Mouse (Mus musculus) liver, adult 2 months (tissue): ENCODE results near the gene Fabp1. TPM values are rescaled to one million over a fixed set of nuclear protein-coding genes. Genes with fewer than 3 reads are reported as not detected.

Experiments
- DNase-seq: peaks from one replicate; pipeline ENCODE4 v3.0.0-alpha.2; 2011; ENCODE audit warnings: low read depth, low spot score; ENCODE audit errors: extremely low read depth
- H3K27ac ChIP-seq: fragments of 200-500 bp; replicated peaks from 2 replicates; pipeline ENCODE4 v1.5.1; 2012; ENCODE audit warnings: low read depth, mild to moderate bottlenecking, control low read depth, inconsistent platforms, low read length; ENCODE audit not compliant: insufficient read depth
- H3K27me3 ChIP-seq: fragments of 200-500 bp; 2 replicates; pipeline ENCODE4 v1.6.1; 2012; ENCODE audit warnings: mild to moderate bottlenecking, moderate library complexity, low read length, inconsistent platforms; ENCODE audit not compliant: control insufficient read depth, insufficient read depth
- H3K36me3 ChIP-seq: fragments of 200-500 bp; 2 replicates; pipeline ENCODE4 v1.6.1; 2012; ENCODE audit warnings: low read length, inconsistent platforms; ENCODE audit not compliant: control insufficient read depth, insufficient read depth
- H3K4me1 ChIP-seq: fragments of 200-500 bp; 2 replicates; pipeline ENCODE4 v1.6.1; 2011; ENCODE audit warnings: low read length; ENCODE audit not compliant: control insufficient read depth, insufficient read depth
- H3K4me3 ChIP-seq: fragments of 200-500 bp; 2 replicates; pipeline ENCODE4 v1.5.1; 2011; ENCODE audit warnings: low read depth, mild to moderate bottlenecking, control low read depth, low read length, moderate library complexity; ENCODE audit not compliant: insufficient read depth
- H3K79me2 ChIP-seq: fragments of 200-500 bp; 2 replicates; pipeline ENCODE4 v1.6.1; 2012; ENCODE audit warnings: inconsistent platforms, mild to moderate bottlenecking, low read length, moderate library complexity; ENCODE audit not compliant: control insufficient read depth, insufficient read depth
- H3K9ac ChIP-seq: fragments of 200-500 bp; 2 replicates; pipeline ENCODE4 v1.6.1; 2012; ENCODE audit warnings: low read depth, mild to moderate bottlenecking, control low read depth, inconsistent platforms, low read length
- CTCF ChIP-seq: fragments of 200-500 bp; IDR thresholded peaks from 2 replicates; pipeline ENCODE4 v1.5.1; 2011; ENCODE audit warnings: low read depth, low read length, control low read depth
- POLR2A ChIP-seq: fragments of 200-500 bp; IDR thresholded peaks from 2 replicates; pipeline ENCODE4 v1.6.1; 2011; ENCODE audit warnings: low read length, control low read depth; ENCODE audit not compliant: insufficient read depth; ENCODE audit errors: extremely low read depth
- WGBS: fragments of 180-500 bp; shearing (Covaris S2); methylation state at CpG from one replicate; pipeline ENCODE4 v1.1.7; 2018; 5-methylcytosine and 5-hydroxymethylcytosine counted together
- polyA plus RNA-seq: library from polyadenylated mRNA; depleted of rRNA; stranded (reverse); fragments of >200 nt; gene quantifications from 2 replicates; pipeline ENCODE4 v1.2.3, GENCODE M21; 2012; rRNA removed
- total RNA-seq: library from RNA; depleted of rRNA; stranded (reverse); fragments of >200 nt; gene quantifications from 2 replicates; pipeline ENCODE4 v1.2.3, GENCODE M21; 2014; rRNA removed

Gene Fabp1
- total and polyA plus RNA-seq, 2 experiments, result 1,952 to 10,515 TPM

GRCm38 (mm10) chr6:71242811-71243210, 43.2 kb downstream of the Fabp1 start:
- peak; percentile 52 for DNase-seq
- WGBS, result 23% methylated on average over 1 of the region's 1 CpGs
- no peak for TF ChIP-seq CTCF
- no peak for TF ChIP-seq POLR2A

GRCm38 (mm10) chr6:71243258-71243657, 43.6 kb downstream of the Fabp1 start:
- Histone ChIP-seq H3K79me2 (no peaks in the 10 kb centered on the region), H3K27ac (no peak overlapping the region), H3K9ac (no peak overlapping the region), H3K4me1 (peaks cover 5% of the 10 kb centered on the region; the same call in 1 of the 2 replicates), H3K4me3 (no peak overlapping the region), H3K36me3 (no peaks in the 10 kb centered on the region), H3K27me3 (no peaks in the 10 kb centered on the region)
- peak; percentile 20 for DNase-seq
- 81% methylated on average over 3 of the region's 3 CpGs for WGBS
- TF ChIP-seq CTCF (peak; percentile 4; the same call in 1 of the 2 replicates), POLR2A (no peak)

More at GRCm38 (mm10) chr6:71242811-71243210, 43.2 kb downstream of the Fabp1 start:
- Histone ChIP-seq H3K4me1 (peaks cover 5% of the 10 kb centered on the region), H3K79me2 (no peaks in the 10 kb centered on the region), H3K27me3 (no peaks in the 10 kb centered on the region), H3K9ac (no peak overlapping the region), H3K4me3 (no peak overlapping the region), H3K27ac (no peak overlapping the region), H3K36me3 (no peaks in the 10 kb centered on the region)

- Histone ChIP-seq H3K27me3 (no peaks in the 10 kb centered on the region), H3K79me2 (no peaks in the 10 kb centered on the region), H3K9ac (no peak overlapping the region), H3K36me3 (no peaks in the 10 kb centered on the region), H3K4me3 (no peak overlapping the region), H3K27ac (no peak overlapping the region), H3K4me1 (no peaks in the 10 kb centered on the region)
- DNase-seq, result no peak
- whole genome bisulfite sequencing, result 97% methylated on average over 1 of the region's 1 CpGs
- no peak for TF ChIP-seq POLR2A
- TF ChIP-seq CTCF, result no peak
Observed at GRCm38 (mm10) chr6:71248420-71248819, 48.8 kb downstream of the Fabp1 start.

DNA sequence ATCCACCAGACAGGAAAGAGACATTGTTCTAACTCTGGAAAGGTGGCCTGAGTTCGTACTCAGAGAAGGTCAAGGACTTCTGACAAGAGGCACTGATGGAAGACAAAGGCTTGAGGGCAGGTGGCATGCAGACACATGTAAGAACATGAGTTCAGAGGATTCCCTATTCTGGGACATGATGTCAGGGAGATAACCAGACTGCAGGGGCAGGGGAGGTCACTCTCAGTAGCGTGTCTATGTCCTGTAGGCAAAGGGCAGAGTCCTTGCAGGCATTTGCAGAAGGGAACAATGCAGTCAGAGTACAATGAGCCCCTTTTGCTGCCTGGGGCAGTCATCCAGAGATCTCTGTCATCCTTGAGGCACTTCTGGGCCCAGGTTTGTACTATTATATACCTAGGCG, 50.0 kb downstream of the Fabp1 start:
- Histone ChIP-seq H3K27ac (no peak overlapping the region), H3K4me3 (no peak overlapping the region), H3K79me2 (no peaks in the 10 kb centered on the region), H3K36me3 (no peaks in the 10 kb centered on the region), H3K27me3 (no peaks in the 10 kb centered on the region), H3K9ac (no peak overlapping the region), H3K4me1 (no peaks in the 10 kb centered on the region)
- TF ChIP-seq POLR2A (no peak), CTCF (no peak)
- WGBS, result 69% methylated on average over 3 of the region's 3 CpGs
- no peak for DNase-seq

DNA sequence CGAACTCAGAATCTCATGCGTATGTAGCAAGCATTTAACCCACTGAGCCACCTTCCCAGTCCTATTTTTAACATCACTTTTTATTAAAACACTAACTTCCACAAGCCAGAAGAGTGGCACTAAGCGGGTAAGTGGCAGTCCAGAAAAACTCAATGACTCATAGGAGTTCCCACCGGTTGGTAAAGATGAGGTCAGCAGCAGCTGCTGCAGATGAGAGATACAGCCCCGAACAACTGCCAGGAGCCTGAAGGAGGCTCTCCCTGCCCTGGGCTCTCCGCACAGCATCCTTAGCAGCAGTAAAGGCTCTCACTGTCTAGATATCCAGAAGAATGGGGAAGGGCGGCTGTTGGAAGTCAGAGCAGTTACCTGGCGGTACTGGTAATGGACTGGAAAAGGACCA, 51.3 kb downstream of the Fabp1 start:
- H3K79me2 ChIP-seq, result no peaks in the 10 kb centered on the region
- no peak overlapping the region for H3K27ac ChIP-seq
- H3K36me3 ChIP-seq, result no peaks in the 10 kb centered on the region
- no peak overlapping the region for H3K4me3 ChIP-seq
- H3K4me1 ChIP-seq, result no peaks in the 10 kb centered on the region
- DNase-seq, result no peak
- WGBS, result 85% methylated on average over 8 of the region's 8 CpGs
- TF ChIP-seq CTCF (no peak), POLR2A (no peak)
- H3K27me3 ChIP-seq, result no peaks in the 10 kb centered on the region
- no peak overlapping the region for H3K9ac ChIP-seq

- TF ChIP-seq CTCF (no peak), POLR2A (no peak)
- WGBS, result 88% methylated on average over 6 of the region's 6 CpGs
- no peak overlapping the region for H3K27ac ChIP-seq
- H3K79me2 ChIP-seq, result no peaks in the 10 kb centered on the region
- no peaks in the 10 kb centered on the region for H3K36me3 ChIP-seq
- H3K9ac ChIP-seq, result no peak overlapping the region
- H3K27me3 ChIP-seq, result no peaks in the 10 kb centered on the region
- H3K4me1 ChIP-seq, result no peaks in the 10 kb centered on the region
- H3K4me3 ChIP-seq, result no peak overlapping the region
- DNase-seq, result no peak
Observed at GRCm38 (mm10) chr6:71254456-71254855, 54.8 kb downstream of the Fabp1 start.

Other genes with a start within 250 kb of the Fabp1 start
- gene Foxi3, start 243.3 kb upstream of the Fabp1 start, total RNA-seq, result not detected in 2 replicates
- not detected in 2 replicates for gene Foxi3, start 243.3 kb upstream of the Fabp1 start, polyA plus RNA-seq
- gene Thnsl2, start 55.4 kb upstream of the Fabp1 start, total RNA-seq, result 54.5 and 69.7 TPM in 2 replicates
- 50.1 and 57.4 TPM in 2 replicates for gene Thnsl2, start 55.4 kb upstream of the Fabp1 start, polyA plus RNA-seq
- 52.7 and 56.6 TPM in 2 replicates for gene Krcc1, start 71.8 kb downstream of the Fabp1 start, total RNA-seq
- gene Krcc1, start 71.8 kb downstream of the Fabp1 start, polyA plus RNA-seq, result 9.0 and 9.5 TPM in 2 replicates
- gene Smyd1, start 122.4 kb downstream of the Fabp1 start, total RNA-seq, result 2.0 and 3.7 TPM in 2 replicates
- gene Smyd1, start 122.4 kb downstream of the Fabp1 start, polyA plus RNA-seq, result 1.3 and 1.5 TPM in 2 replicates
- gene Cd8b1, start 123.0 kb downstream of the Fabp1 start, total RNA-seq, result 0.18 and 0.20 TPM in 2 replicates
- gene Cd8b1, start 123.0 kb downstream of the Fabp1 start, polyA plus RNA-seq, result 0.18 and 0.22 TPM in 2 replicates
- gene Cd8a, start 173.6 kb downstream of the Fabp1 start, total RNA-seq, result 0.13 and 0.18 TPM in 2 replicates
- 0.12 and 0.22 TPM in 2 replicates for gene Cd8a, start 173.6 kb downstream of the Fabp1 start, polyA plus RNA-seq
- 125 and 136 TPM in 2 replicates for gene Rmnd5a, start 240.8 kb downstream of the Fabp1 start, total RNA-seq
- gene Rmnd5a, start 240.8 kb downstream of the Fabp1 start, polyA plus RNA-seq, result 31.1 and 35.3 TPM in 2 replicates